9 mouse cellular contexts compared by ENCODE assay signal in the genomic region with DNA sequence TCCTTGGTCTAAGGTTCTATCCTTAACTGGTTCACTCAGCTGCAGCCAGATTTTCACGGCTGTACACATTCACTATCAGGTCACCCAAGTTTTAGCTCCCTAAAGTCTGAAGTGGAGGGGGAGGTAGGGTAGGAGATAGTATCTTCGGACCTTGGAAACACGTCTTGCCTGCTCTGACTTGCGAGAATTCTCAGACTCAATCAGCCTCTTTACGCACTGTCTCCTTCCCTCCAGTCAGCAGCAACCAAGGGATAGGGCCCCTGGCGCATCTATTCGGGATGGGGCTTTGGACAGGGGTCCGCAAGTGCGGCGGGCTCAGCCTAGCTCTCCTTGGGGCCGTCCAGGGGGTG. TPM values are rescaled to one million over a fixed set of nuclear protein-coding genes. Genes with fewer than 3 reads are reported as not detected.
DNase-seq lines count a peak whose midpoint lies in the region; ATAC-seq lines count a peak whose summit lies in the region.
"Had no signal": no experiment of that assay in that cellular context is flagged by ENCODE, and none has a peak within 500 bp of the region (broad histone marks: within the 10 kb centered on the region; RNA-seq: fewer than 3 reads in every experiment).

No protein-coding gene starts in this region.

- DNase-seq in heart, adult 9 months (ENCODE audit: low spot score in 2 of 2), result no peak
- DNase-seq in Muller cell, postnatal 12 days (ENCODE audit: inconsistent ontology term), result peak; percentile 70
- no peak for DNase-seq in hindbrain, embryonic 10.5 days (ENCODE audit: low spot score)
- peak; percentile 95 for DNase-seq in midbrain, embryonic 11.5 days (ENCODE audit: low spot score, missing footprints)
- no peak for DNase-seq in layer of hippocampus, adult 8-10 months (ENCODE audit: low spot score in 2 of 2)
- DNase-seq in c-Kit-positive CD71-positive TER-119-positive erythroid progenitor cells, embryonic 14.5 days (ENCODE audit: low spot score), result no peak
- no peak for DNase-seq in kidney, adult 9 months

- H3K27ac ChIP-seq in heart, embryonic 14.5 days (replicated peaks in 1 of 2; ENCODE audit: control insufficient read depth in 1 of 2, insufficient read depth in 1 of 2, low read depth in 2 of 2, low read length in 2 of 2), result peak overlapping the region; percentile 79 to 90
- peak overlapping the region; percentile 90 for H3K27ac ChIP-seq in hindbrain, embryonic 10.5 days
- no peak overlapping the region for H3K27ac ChIP-seq in midbrain, embryonic 11.5 days (ENCODE audit: low read depth, low read length)

- peaks cover 22% of the 10 kb centered on the region for H3K36me3 ChIP-seq in heart, embryonic 14.5 days (ENCODE audit: control insufficient read depth, insufficient read depth, low read length)
- H3K36me3 ChIP-seq in hindbrain, embryonic 10.5 days, result no peaks in the 10 kb centered on the region
- H3K36me3 ChIP-seq in midbrain, embryonic 11.5 days (ENCODE audit: control insufficient read depth, insufficient read depth, low read length), result no peaks in the 10 kb centered on the region

- H3K9ac ChIP-seq in heart, embryonic 14.5 days (ENCODE audit: low read length), result peak overlapping the region; percentile 92
- peak overlapping the region; percentile 72 for H3K9ac ChIP-seq in midbrain, embryonic 11.5 days (ENCODE audit: low read length)

- 0% methylated on average over 11 of the region's 11 CpGs for WGBS in heart, embryonic 14.5 days
- 1% methylated on average over 11 of the region's 11 CpGs for WGBS in hindbrain, embryonic 10.5 days
- 2% methylated on average over 11 of the region's 11 CpGs for WGBS in midbrain, embryonic 11.5 days

- H3K4me1 ChIP-seq in heart, embryonic 14.5 days (ENCODE audit: control insufficient read depth in 2 of 2, insufficient read depth in 2 of 2, low read length in 2 of 2), result peaks cover 27 to 48% of the 10 kb centered on the region in 2 experiments
- H3K4me1 ChIP-seq in hindbrain, embryonic 10.5 days (replicated peaks), result peaks cover 56% of the 10 kb centered on the region
- peaks cover 11% of the 10 kb centered on the region for H3K4me1 ChIP-seq in midbrain, embryonic 11.5 days (ENCODE audit: control insufficient read depth, insufficient read depth, low read length)

- peak overlapping the region; percentile 95 for H3K4me2 ChIP-seq in heart, embryonic 14.5 days (ENCODE audit: low read length)
- H3K4me2 ChIP-seq in midbrain, embryonic 11.5 days, result peak overlapping the region; percentile 96

- H3K4me3 ChIP-seq in heart, embryonic 14.5 days (ENCODE audit: control insufficient read depth in 1 of 2, insufficient read depth in 1 of 2, low read depth in 1 of 2, low read length in 2 of 2), result peak overlapping the region; percentile 55 to 76
- H3K4me3 ChIP-seq in hindbrain, embryonic 10.5 days, result peak overlapping the region; percentile 71
- H3K4me3 ChIP-seq in midbrain, embryonic 11.5 days (ENCODE audit: low read depth, low read length), result peak overlapping the region; percentile 55

- no peaks in the 10 kb centered on the region for H3K9me3 ChIP-seq in heart, embryonic 14.5 days (ENCODE audit: control insufficient read depth, low read length)
- H3K9me3 ChIP-seq in hindbrain, embryonic 10.5 days, result no peaks in the 10 kb centered on the region
- H3K9me3 ChIP-seq in midbrain, embryonic 11.5 days (ENCODE audit: control insufficient read depth, low read length), result no peaks in the 10 kb centered on the region

- ATAC-seq in heart, embryonic 14.5 days (ENCODE audit: insufficient number of reproducible peaks, insufficient read depth, low FRiP score, low read depth), result no peak
- ATAC-seq in midbrain, embryonic 11.5 days (ENCODE audit: low FRiP score), result no peak

- no peaks in the 10 kb centered on the region for H3K27me3 ChIP-seq in heart, embryonic 14.5 days (ENCODE audit: control insufficient read depth, insufficient read depth, low read length)
- H3K27me3 ChIP-seq in hindbrain, embryonic 10.5 days (ENCODE audit: insufficient read depth, poor library complexity, severe bottlenecking), result peaks cover 84% of the 10 kb centered on the region
- H3K27me3 ChIP-seq in midbrain, embryonic 11.5 days (ENCODE audit: control insufficient read depth, insufficient read depth, low read length), result peaks cover 51% of the 10 kb centered on the region

RNA-seq across cellular contexts. Expression of a gene that starts 3.3 kb away (rescaled TPM):
- 88.7 and 95.6 TPM in 2 replicates for polyA plus RNA-seq in heart, embryonic 14.5 days (2014; fragmentation: Nextera tagmentation; extraction: Ambion mirVana)
- 28.6 and 43.7 TPM in 2 replicates for polyA plus RNA-seq in hindbrain, embryonic 10.5 days (2016; fragmentation: Nextera tagmentation; extraction: Ambion mirVana)
- polyA plus RNA-seq in midbrain, embryonic 11.5 days (2014; fragmentation: Nextera tagmentation; extraction: Ambion mirVana), result 34.9 and 39.7 TPM in 2 replicates
- total RNA-seq in layer of hippocampus, adult 8-10 months (2022), result 10 to 100 TPM; 25.4 to 60.5 (median 37.7) TPM
- total RNA-seq: MEL had no signal

Comparison
In these comparisons a context has a peak if more than half of its experiments do, and no peak if none do; other contexts are left out.
1. DNase-seq: peak in Muller cell, postnatal 12 days (single experiment) and midbrain, embryonic 11.5 days (single experiment); none in heart, adult 9 months (0 of 2), hindbrain, embryonic 10.5 days (single experiment), layer of hippocampus, adult 8-10 months (0 of 2), c-Kit-positive CD71-positive TER-119-positive erythroid progenitor cells, embryonic 14.5 days (single experiment) and kidney, adult 9 months (single experiment).
2. Peak in every context shown above with its lines, with median percentiles within 50 percentile points of each other: H3K4me3 ChIP-seq.